Mouse (Mus musculus): ENCODE measurements around the gene Kirrel3.

- TF ChIP-seq CTCF (IDR thresholded peaks at IDR 0.05) (no peak), EP300 (IDR thresholded peaks at IDR 0.05) (no peak)
These were observed 12.4 kb downstream of the Kirrel3 start for GRCm38 (mm10) chr9:34498126-34498525.

All from lung, postnatal 0 days (tissue).